Mouse (Mus musculus) myocyte (in vitro differentiated cells): ENCODE measurements around the gene Tmc6.

ENCODE experiments used
- CEBPB ChIP-seq: IDR thresholded peaks from 2 replicates; pipeline ENCODE4 v1.6.1; 2011; ENCODE audit warnings: mild to moderate bottlenecking, moderate library complexity; ENCODE audit not compliant: poor library complexity, insufficient read depth, severe bottlenecking
- E2F4 ChIP-seq: IDR thresholded peaks from one replicate; pipeline ENCODE4 v1.6.1; 2011; ENCODE audit warnings: mild to moderate bottlenecking, control low read depth, moderate library complexity; ENCODE audit not compliant: insufficient read depth
- MAX ChIP-seq: IDR thresholded peaks from one replicate; pipeline ENCODE4 v1.6.1; 2011; ENCODE audit warnings: low read depth, mild to moderate bottlenecking, control low read depth
- MYOD1 ChIP-seq, 3 experiments: IDR thresholded peaks; one replicate each; pipeline ENCODE4 v1.6.1; 2011; ENCODE audit warnings: control low read depth in 2 of 3, low read depth in 2 of 3, mild to moderate bottlenecking in 2 of 3, moderate library complexity in 1 of 3; ENCODE audit not compliant: insufficient read length in 2 of 3, control insufficient read depth in 1 of 3
- MYOG ChIP-seq, 3 experiments: IDR thresholded peaks; one replicate each; pipeline ENCODE4 v1.6.1; 2011; ENCODE audit warnings: control low read depth in 2 of 3, low read depth in 2 of 3, mild to moderate bottlenecking in 2 of 3; ENCODE audit not compliant: insufficient read length in 2 of 3, control insufficient read depth in 1 of 3, insufficient read depth in 1 of 3
- POLR2A ChIP-seq: IDR thresholded peaks from one replicate; pipeline ENCODE4 v1.6.1; 2011; ENCODE audit warnings: low read depth, mild to moderate bottlenecking, control low read depth, moderate library complexity; ENCODE audit not compliant: insufficient read length
- POLR2AphosphoS2 ChIP-seq: IDR thresholded peaks from one replicate; pipeline ENCODE4 v1.6.1; 2011; ENCODE audit warnings: low read depth, control low read depth; ENCODE audit not compliant: insufficient read length
- REST ChIP-seq: IDR thresholded peaks from one replicate; pipeline ENCODE4 v1.6.1; 2011; ENCODE audit warnings: mild to moderate bottlenecking, control low read depth, moderate library complexity; ENCODE audit not compliant: insufficient read depth, insufficient read length
- SRF ChIP-seq: IDR thresholded peaks from one replicate; pipeline ENCODE4 v1.6.1; 2011; ENCODE audit warnings: low read depth; ENCODE audit not compliant: control insufficient read depth, insufficient read length
- TCF12 ChIP-seq: IDR thresholded peaks from one replicate; pipeline ENCODE4 v1.6.1; 2011; ENCODE audit warnings: mild to moderate bottlenecking, control low read depth; ENCODE audit not compliant: poor library complexity, insufficient read depth, severe bottlenecking
- TCF3 ChIP-seq: IDR thresholded peaks from one replicate; pipeline ENCODE4 v1.6.1; 2011; ENCODE audit warnings: low read depth, control low read depth; ENCODE audit not compliant: insufficient read length
- USF1 ChIP-seq: IDR thresholded peaks from one replicate; pipeline ENCODE4 v1.6.1; 2011; ENCODE audit warnings: low read depth, mild to moderate bottlenecking, control low read depth, moderate library complexity

DNA sequence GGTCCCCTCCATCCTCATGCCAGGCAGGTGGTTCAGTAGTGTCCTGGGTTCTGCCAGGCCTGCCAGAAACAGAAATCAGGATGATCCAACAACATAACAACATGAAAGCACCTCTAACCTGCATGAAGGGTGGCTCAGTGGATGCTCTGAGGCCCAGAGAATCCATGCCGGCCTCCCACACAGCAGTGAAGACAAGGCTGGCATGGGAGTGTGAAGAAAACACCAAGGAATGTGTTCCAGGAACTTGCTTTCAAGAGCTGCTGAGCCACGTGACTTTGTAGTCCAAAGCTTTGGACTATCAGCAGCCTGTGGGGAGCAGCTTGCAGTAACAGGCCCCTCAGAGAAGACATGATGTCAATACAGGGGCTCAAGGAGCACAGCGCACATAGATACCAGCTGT, 15.7 kb downstream of the Tmc6 start:
- no peak for TF ChIP-seq POLR2A
- TF ChIP-seq USF1 = no peak
- TF ChIP-seq TCF12 = no peak
- no peak for TF ChIP-seq MYOD1 (IDR thresholded peaks at IDR 0.05; ENCODE audit: control insufficient read depth in 1 of 3, insufficient read length in 2 of 3, low read depth in 2 of 3)
- no peak for TF ChIP-seq TCF3
- no peak for TF ChIP-seq POLR2AphosphoS2
- no peak for TF ChIP-seq MAX
- TF ChIP-seq E2F4 = no peak
- TF ChIP-seq MYOG (IDR thresholded peaks at IDR 0.05; ENCODE audit: control insufficient read depth in 1 of 3, insufficient read depth in 1 of 3, insufficient read length in 2 of 3, low read depth in 2 of 3) = no peak
- no peak for TF ChIP-seq REST
- no peak for TF ChIP-seq SRF
- no peak for TF ChIP-seq CEBPB
